9 mouse cellular contexts compared by ENCODE assay signal in genomic region chr8:87944225-87944934, GRCm38 (mm10). TPM values are rescaled to one million over a fixed set of nuclear protein-coding genes. Genes with fewer than 3 reads are reported as not detected.
A peak's percentile ranks its signal among the peaks of the same experiment; 100 is the strongest.
DNase-seq lines count a peak whose midpoint lies in the region; ATAC-seq and TF ChIP-seq lines count a peak whose summit lies in the region.
"Had no signal": no experiment of that assay in that cellular context is flagged by ENCODE, and none has a peak within 500 bp of the region (broad histone marks: within the 10 kb centered on the region; RNA-seq: fewer than 3 reads in every experiment).

No protein-coding gene starts in this region.

- H3K9ac ChIP-seq in heart, postnatal 0 days (replicated peaks; ENCODE audit: low read depth, low read length), result no peak overlapping the region
- peak overlapping the region; percentile 66; the same call in 1 of the 2 replicates for H3K9ac ChIP-seq in hindbrain, embryonic 12.5 days
- H3K9ac ChIP-seq in midbrain, postnatal 0 days (replicated peaks; ENCODE audit: low read length, poor library complexity, severe bottlenecking), result 0 out of 2 replicates have a peak overlapping the region, but pooled peaks have one; percentile 69

- no peak for TF ChIP-seq EP300 in heart, postnatal 0 days (IDR thresholded peaks at IDR 0.05; ENCODE audit: low read depth)

- H3K36me3 ChIP-seq in heart, postnatal 0 days (replicated peaks; ENCODE audit: control insufficient read depth, insufficient read depth, low read length), result no peaks in the 10 kb centered on the region
- H3K36me3 ChIP-seq in hindbrain, embryonic 12.5 days, result no peaks in the 10 kb centered on the region; the same call in 1 of the 2 replicates
- H3K36me3 ChIP-seq in midbrain, postnatal 0 days (ENCODE audit: insufficient read depth, low read length), result no peaks in the 10 kb centered on the region

- no peak for ATAC-seq in heart, postnatal 0 days (ENCODE audit: insufficient read depth, low read depth)
- ATAC-seq in hindbrain, embryonic 12.5 days (ENCODE audit: low FRiP score), result 0 out of 2 replicates have a peak, but pooled peaks have one; percentile 11
- no peak for ATAC-seq in midbrain, postnatal 0 days (ENCODE audit: low FRiP score)

- intact Hi-C loops in left cerebral cortex, postnatal 14 days (cut with DNase I), result no loop called here

- 0 out of 2 replicates have a peak overlapping the region, but pooled peaks have one; percentile 89 for H3K4me2 ChIP-seq in heart, postnatal 0 days (ENCODE audit: low read depth, low read length)
- H3K4me2 ChIP-seq in hindbrain, embryonic 12.5 days (replicated peaks), result peak overlapping the region; percentile 80
- H3K4me2 ChIP-seq in midbrain, postnatal 0 days (ENCODE audit: low read depth, low read length, poor library complexity, severe bottlenecking), result peak overlapping the region; percentile 95; the same call in 1 of the 2 replicates

- TF ChIP-seq CTCF in heart, postnatal 0 days (IDR thresholded peaks at IDR 0.05; ENCODE audit: low read depth), result no peak
- no peak for TF ChIP-seq CTCF in midbrain, postnatal 0 days (IDR thresholded peaks at IDR 0.05)

- H3K27ac ChIP-seq in heart, postnatal 0 days (ENCODE audit: low read depth), result no peak overlapping the region
- peak overlapping the region; percentile 55; the same call in 1 of the 2 replicates for H3K27ac ChIP-seq in hindbrain, embryonic 12.5 days
- no peak overlapping the region for H3K27ac ChIP-seq in midbrain, postnatal 0 days (ENCODE audit: low read depth, low read length)

- no peak for DNase-seq in heart, postnatal 0 days (ENCODE audit: low spot score)
- no peak for DNase-seq in heart, postnatal 4 days
- peak; percentile 48 for DNase-seq in embryo, embryonic 10.5 days (ENCODE audit: low spot score)
- no peak for DNase-seq in midbrain, postnatal 0 days (ENCODE audit: low spot score)
- DNase-seq in left cerebral cortex, postnatal 14 days (ENCODE audit: low spot score in 2 of 2), result no peak
- no peak for DNase-seq in right cerebral cortex, postnatal 4 days
- no peak for DNase-seq in right cerebral cortex, postnatal 14 days
- DNase-seq: lung, postnatal 36 days had no signal

- H3K4me1 ChIP-seq in heart, postnatal 0 days (ENCODE audit: control insufficient read depth, insufficient read depth), result peaks cover 5% of the 10 kb centered on the region; the same call in 1 of the 2 replicates
- peaks cover 72% of the 10 kb centered on the region for H3K4me1 ChIP-seq in hindbrain, embryonic 12.5 days
- peaks cover 12% of the 10 kb centered on the region for H3K4me1 ChIP-seq in midbrain, postnatal 0 days (ENCODE audit: insufficient read depth, low read length)

- 62% methylated on average over 5 of the region's 5 CpGs for WGBS in heart, postnatal 0 days
- 12% methylated on average over 5 of the region's 5 CpGs for WGBS in hindbrain, embryonic 12.5 days
- 36% methylated on average over 5 of the region's 5 CpGs for WGBS in midbrain, postnatal 0 days

- 0 out of 2 replicates have a peak, but pooled peaks cover 4% of the 10 kb centered on the region for H3K27me3 ChIP-seq in heart, postnatal 0 days (ENCODE audit: control insufficient read depth, insufficient read depth, low read length)
- H3K27me3 ChIP-seq in hindbrain, embryonic 12.5 days, result no peaks in the 10 kb centered on the region
- H3K27me3 ChIP-seq in midbrain, postnatal 0 days (ENCODE audit: insufficient read depth, low read length), result no peaks in the 10 kb centered on the region

- H3K4me3 ChIP-seq in heart, postnatal 0 days (ENCODE audit: low read depth, low read length), result no peak overlapping the region
- H3K4me3 ChIP-seq in hindbrain, embryonic 12.5 days, result peak overlapping the region; percentile 32; the same call in 1 of the 2 replicates
- H3K4me3 ChIP-seq in midbrain, postnatal 0 days (ENCODE audit: low read depth, low read length), result no peak overlapping the region

- H3K9me3 ChIP-seq in heart, postnatal 0 days (replicated peaks; ENCODE audit: control insufficient read depth, low read length), result no peaks in the 10 kb centered on the region
- no peaks in the 10 kb centered on the region for H3K9me3 ChIP-seq in hindbrain, embryonic 12.5 days (replicated peaks)
- no peaks in the 10 kb centered on the region for H3K9me3 ChIP-seq in midbrain, postnatal 0 days (ENCODE audit: low read length)

RNA-seq across cellular contexts. Expression of gene Zfp423, which starts 15.0 kb away (rescaled TPM):
- 5.0 and 7.9 TPM in 2 replicates for total RNA-seq in heart, postnatal 0 days (2014; rRNA removed; ENCODE audit: low replicate concordance)
- 1.9 TPM in 2 replicates for polyA plus RNA-seq in heart, postnatal 0 days (2015; fragmentation: Nextera tagmentation; extraction: Ambion mirVana)
- 10 to 100 TPM; 12.9 to 16.2 TPM for total RNA-seq in heart, postnatal 4 days (2021)
- polyA plus RNA-seq in hindbrain, embryonic 12.5 days (2016; fragmentation: Nextera tagmentation; extraction: Ambion mirVana), result 58.1 and 63.0 TPM in 2 replicates
- total RNA-seq in midbrain, postnatal 0 days (2014; rRNA removed), result 53.6 and 57.5 TPM in 2 replicates
- 17.9 and 22.9 TPM in 2 replicates for polyA plus RNA-seq in midbrain, postnatal 0 days (2015; fragmentation: Nextera tagmentation; extraction: Ambion mirVana)
- 10 to 100 TPM; 20.4 to 27.4 TPM for total RNA-seq in left cerebral cortex, postnatal 14 days (2021)
